Mouse (Mus musculus) ovary, postnatal 14 days (tissue): ENCODE data around the gene Efna1.
A peak's percentile ranks its signal among the peaks of the same experiment; 100 is the strongest.

Experiments
- DNase-seq: peaks from one replicate; pipeline ENCODE4 v3.0.0; 2022; ENCODE audit warnings: low spot score

Efna1 gene

GRCm38 (mm10) chr3:89280606-89281511 lies at the start of gene Efna1:
Efna1 (minus strand) TSS chr3:89281142.
- peak; percentile 48 for DNase-seq

GRCm38 (mm10) chr3:89330346-89330745 lies 49.4 kb upstream of the Efna1 start:
- DNase-seq = no peak

GRCm38 (mm10) chr3:89328623-89329022 lies 47.7 kb upstream of the Efna1 start:
- DNase-seq = no peak

GRCm38 (mm10) chr3:89327371-89327870 lies 46.5 kb upstream of the Efna1 start:
- DNase-seq = no peak

GRCm38 (mm10) chr3:89325882-89326281 lies 44.9 kb upstream of the Efna1 start:
- DNase-seq = no peak

- DNase-seq = peak; percentile 59
These were observed 41.7 kb upstream of the Efna1 start, which contains the start of gene Efna3 for GRCm38 (mm10) chr3:89322514-89323165. Efna3 (minus strand) TSS chr3:89322965.

- DNase-seq = no peak
These were observed 41.2 kb upstream of the Efna1 start for GRCm38 (mm10) chr3:89322131-89322500.

- DNase-seq = no peak
These were observed 40.5 kb upstream of the Efna1 start for GRCm38 (mm10) chr3:89321183-89322130.

- no peak for DNase-seq
These were observed 39.7 kb upstream of the Efna1 start for GRCm38 (mm10) chr3:89320581-89321182.

- no peak for DNase-seq
These were observed 38.8 kb upstream of the Efna1 start for GRCm38 (mm10) chr3:89319591-89320350.

- DNase-seq = no peak
These were observed 38.1 kb upstream of the Efna1 start for GRCm38 (mm10) chr3:89318971-89319590.

- DNase-seq = no peak
These were observed 37.4 kb upstream of the Efna1 start for GRCm38 (mm10) chr3:89318316-89318715.

GRCm38 (mm10) chr3:89317246-89317645 lies 36.3 kb upstream of the Efna1 start:
- DNase-seq = no peak

- DNase-seq = peak; percentile 85
These were observed 35.9 kb upstream of the Efna1 start for GRCm38 (mm10) chr3:89316833-89317232.

- no peak for DNase-seq
These were observed 35.2 kb upstream of the Efna1 start for GRCm38 (mm10) chr3:89315930-89316831.

- DNase-seq = peak; percentile 83
These were observed 34.4 kb upstream of the Efna1 start for GRCm38 (mm10) chr3:89315195-89315929.

GRCm38 (mm10) chr3:89314791-89315190 lies 33.8 kb upstream of the Efna1 start:
- DNase-seq = no peak

- DNase-seq = no peak
These were observed 33.4 kb upstream of the Efna1 start for GRCm38 (mm10) chr3:89314340-89314739.
